Comparison of ENCODE assay signal across 9 mouse cellular contexts in the genomic region with DNA sequence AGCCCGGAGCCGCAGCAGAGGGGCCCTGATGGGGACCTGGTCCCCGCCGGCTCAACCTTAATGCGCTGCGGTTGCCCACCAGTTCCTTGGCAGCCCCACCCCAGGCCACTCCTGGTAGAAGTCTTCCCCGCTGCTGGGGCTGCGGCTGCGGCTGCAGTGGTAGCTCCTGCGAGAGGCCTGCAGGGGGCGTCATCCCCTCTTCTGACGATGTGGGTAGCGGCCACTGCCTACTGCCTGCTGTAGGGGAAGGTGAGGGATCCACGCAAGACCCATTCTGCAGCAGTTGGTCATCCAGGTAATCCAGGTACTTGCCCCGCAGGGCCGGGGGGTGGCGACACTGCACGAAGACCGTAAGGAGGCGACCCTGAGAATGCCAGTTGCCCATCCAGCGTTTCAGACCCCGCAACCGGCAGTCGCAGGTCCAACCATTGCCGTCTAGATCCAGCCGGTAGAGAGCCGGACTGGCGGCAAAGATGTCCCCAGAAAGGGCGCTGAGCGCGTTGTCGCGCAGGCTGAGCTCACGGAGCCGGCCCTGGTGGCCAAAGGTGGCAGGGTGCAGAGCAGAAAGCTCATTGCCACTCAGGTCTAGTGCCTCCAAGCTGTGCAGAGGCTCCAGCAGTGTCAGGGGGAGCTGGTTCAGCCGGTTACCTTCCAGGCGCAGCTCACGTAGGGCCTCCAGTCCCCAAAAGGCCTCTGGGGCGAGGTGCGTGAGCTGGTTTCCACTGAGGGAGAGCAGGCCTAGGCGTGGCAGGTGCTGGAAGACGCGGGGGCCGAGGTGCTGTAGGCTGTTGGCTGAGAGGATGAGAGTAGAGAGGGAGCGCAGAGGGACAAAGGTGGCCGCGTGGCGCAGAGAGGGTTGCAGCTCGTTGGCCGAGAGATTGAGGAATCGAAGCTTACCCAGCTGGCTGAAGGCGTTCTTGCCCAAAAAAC. TPM values are rescaled to one million over a fixed set of nuclear protein-coding genes. Genes with fewer than 3 reads are reported as not detected.
DNase-seq lines count a peak whose midpoint lies in the region; ATAC-seq and TF ChIP-seq lines count a peak whose summit lies in the region.
"Had no signal": no experiment of that assay in that cellular context is flagged by ENCODE, and none has a peak within 500 bp of the region (broad histone marks: within the 10 kb centered on the region; RNA-seq: fewer than 3 reads in every experiment).

No protein-coding gene starts in this region.

- no peaks in the 10 kb centered on the region for H3K9me3 ChIP-seq in kidney, embryonic 16.5 days (ENCODE audit: low read length)

- WGBS in kidney, embryonic 16.5 days, result 1% methylated on average over 52 of the region's 52 CpGs
- WGBS in olfactory bulb, adult 2 months, result 4% methylated on average over 52 of the region's 52 CpGs

- no peak for TF ChIP-seq POLR2A in cortical plate, adult 2 months (IDR thresholded peaks at IDR 0.05; ENCODE audit: extremely low read depth, insufficient read depth, low read length)
- no peak for TF ChIP-seq POLR2A in olfactory bulb, adult 2 months (IDR thresholded peaks at IDR 0.05; ENCODE audit: insufficient read depth, low read depth, low read length)

- peak; percentile 38 for DNase-seq in kidney, adult 18-20 months
- no peak for DNase-seq in kidney, adult 11 months
- peak; percentile 64 to 76 for DNase-seq in gastrocnemius, postnatal 4 days (ENCODE audit: low spot score in 2 of 2)
- DNase-seq in lung, adult 18-20 months, result peak; percentile 37 to 39
- DNase-seq in thymus, postnatal 0 days (ENCODE audit: low spot score), result no peak

- peaks cover 8% of the 10 kb centered on the region; the same call in 1 of the 2 replicates for H3K27me3 ChIP-seq in kidney, embryonic 16.5 days (ENCODE audit: insufficient read depth, low read length)

- H3K36me3 ChIP-seq in kidney, embryonic 16.5 days (ENCODE audit: insufficient read depth, low read length), result peaks cover 4% of the 10 kb centered on the region

- H3K4me1 ChIP-seq in cortical plate, adult 2 months (ENCODE audit: control insufficient read depth, insufficient read depth, low read length), result 0 out of 2 replicates have a peak, but pooled peaks cover 1% of the 10 kb centered on the region
- peaks cover 35% of the 10 kb centered on the region for H3K4me1 ChIP-seq in kidney, embryonic 16.5 days (ENCODE audit: insufficient read depth, low read length)
- H3K4me1 ChIP-seq in olfactory bulb, adult 2 months (ENCODE audit: control insufficient read depth, insufficient read depth, low read length), result peaks cover 35% of the 10 kb centered on the region

- no peak for TF ChIP-seq CTCF in cortical plate, adult 2 months (IDR thresholded peaks at IDR 0.05; ENCODE audit: extremely low read depth, insufficient read depth, low read length)
- TF ChIP-seq CTCF in olfactory bulb, adult 2 months (IDR thresholded peaks at IDR 0.05; ENCODE audit: insufficient read depth, low read depth, low read length), result peak; percentile 43; the same call in 1 of the 2 replicates

- peak; percentile 55 for ATAC-seq in kidney, embryonic 16.5 days (ENCODE audit: low FRiP score, low TSS enrichment)
- ATAC-seq: Patski had no signal

- peak overlapping the region; percentile 86 for H3K4me2 ChIP-seq in kidney, embryonic 16.5 days (replicated peaks; ENCODE audit: low read depth, low read length)

- H3K27ac ChIP-seq in cortical plate, adult 2 months (ENCODE audit: insufficient read depth, low read length), result peak overlapping the region; percentile 90
- peak overlapping the region; percentile 98 for H3K27ac ChIP-seq in kidney, embryonic 16.5 days (ENCODE audit: low read length)
- H3K27ac ChIP-seq in olfactory bulb, adult 2 months (ENCODE audit: insufficient read depth, low read depth, low read length), result 0 out of 2 replicates have a peak overlapping the region, but pooled peaks have one; percentile 6

- H3K9ac ChIP-seq in kidney, embryonic 16.5 days (replicated peaks; ENCODE audit: low read length), result peak overlapping the region; percentile 91

- H3K4me3 ChIP-seq in cortical plate, adult 2 months (ENCODE audit: insufficient read depth, low read length), result peak overlapping the region; percentile 40
- peak overlapping the region; percentile 59 for H3K4me3 ChIP-seq in kidney, embryonic 16.5 days (ENCODE audit: low read length)
- H3K4me3 ChIP-seq in olfactory bulb, adult 2 months (ENCODE audit: insufficient read depth, low read depth, low read length), result peak overlapping the region; percentile 40

RNA-seq across cellular contexts. Expression of a gene that starts 1.6 kb away (rescaled TPM):
- polyA plus RNA-seq in cortical plate, adult 2 months (2012; rRNA removed), result 27.7 and 28.1 TPM in 2 replicates
- 10 to 100 TPM; 25.9 to 30.0 TPM for total RNA-seq in gastrocnemius, postnatal 4 days (2021)
- polyA plus RNA-seq in kidney, embryonic 16.5 days (2015; fragmentation: Nextera tagmentation; extraction: Ambion mirVana), result 83.7 and 86.5 TPM in 2 replicates
- polyA plus RNA-seq in olfactory bulb, adult 2 months (2012; ENCODE audit: insufficient read depth, insufficient read length, low replicate concordance, missing spikeins), result not detected in 2 replicates
- 1.9 and 2.0 TPM in 2 replicates for polyA plus RNA-seq in thymus, postnatal 0 days (2015; fragmentation: Nextera tagmentation; extraction: Ambion mirVana)

Comparison
In these comparisons a context has a peak if more than half of its experiments do, and no peak if none do; other contexts are left out.
1. DNase-seq: peak in kidney, adult 18-20 months (single experiment), gastrocnemius, postnatal 4 days (2 of 2) and lung, adult 18-20 months (2 of 2); none in kidney, adult 11 months (single experiment) and thymus, postnatal 0 days (single experiment).
2. H3K27ac ChIP-seq: peak in every context shown above with its lines; median percentile 98 in kidney, embryonic 16.5 days; 90 in cortical plate, adult 2 months; 6 in olfactory bulb, adult 2 months.
3. Peak in every context shown above with its lines, with median percentiles within 50 percentile points of each other: H3K4me3 ChIP-seq.